Mouse (Mus musculus) gastrocnemius, postnatal 14 days (tissue): Measurements from ENCODE around the gene Ada. TPM values are rescaled to one million over a fixed set of nuclear protein-coding genes. Genes with fewer than 3 reads are reported as not detected.

ENCODE experiments used
- DNase-seq: peaks from one replicate; pipeline ENCODE4 v3.0.0; 2021; ENCODE audit warnings: mixed read lengths
- intact Hi-C: fragments of 180-260 bp; cut with DNase I; formaldehyde crosslinking; loops from one replicate; pipeline ENCODE4 v1.15.1; 2025; ENCODE audit warnings: low total_unique reads
- long read RNA-seq, 2 experiments: library from polyadenylated mRNA; stranded (forward); transcript quantifications; one replicate each; pipeline ENCODE4 v2.0.0; 2021
- total RNA-seq, 2 experiments: library from RNA; stranded (reverse); gene quantifications; 2 replicates each; pipeline ENCODE4 v1.2.3; 2021

Gene Ada
- 1 to 10 TPM in 1 of 2 experiments, under 1 TPM in 1; 0.91 to 1.5 TPM for total RNA-seq
- long read RNA-seq, experiment 1, result 0 reads
- long read RNA-seq, experiment 2, partial matches to known transcripts, result 0 of 2 reads
- long read RNA-seq, experiment 2, other reads (novel, unspliced or antisense), result 1 of 2 reads

- DNase-seq, result peak; percentile 73
- intact Hi-C loops, result no loop called here
Measured at GRCm38 (mm10) chr2:163749647-163750611, at the start of gene Ada. Ada (minus strand) TSS chr2:163750239.

- peak; percentile 73 for DNase-seq
- intact Hi-C loops, result no loop called here
Measured at GRCm38 (mm10) chr2:163798411-163798810, 48.4 kb upstream of the Ada start.

GRCm38 (mm10) chr2:163788484-163788883, 38.4 kb upstream of the Ada start:
- peak; percentile 66 for DNase-seq
- intact Hi-C loops, result loop anchor here (10.0 kb wide), 2 partner anchors 46 to 254 kb away; no protein-coding TSS in a partner anchor

DNA sequence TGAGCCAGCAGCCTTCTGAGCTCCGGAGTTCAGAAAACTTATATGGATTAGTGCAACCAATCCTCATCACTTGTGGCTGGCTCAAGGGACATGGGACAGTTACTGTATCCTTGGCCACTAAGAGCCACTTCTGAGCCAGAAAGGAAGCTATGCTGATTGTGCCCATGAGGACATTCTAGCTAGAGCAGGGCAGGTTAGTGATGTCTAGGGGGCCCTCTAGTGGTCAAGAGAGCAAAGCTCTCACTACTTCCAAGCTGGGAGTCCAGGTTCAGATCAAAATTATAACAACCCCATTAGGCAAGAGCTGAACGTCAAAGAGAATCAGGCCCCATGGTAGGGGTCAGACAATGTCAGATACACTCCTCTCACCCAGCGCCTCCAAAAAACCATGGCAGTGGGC, 37.7 kb upstream of the Ada start:
- intact Hi-C loops, result loop anchor here (10.0 kb wide), 2 partner anchors 47 to 253 kb away; no protein-coding TSS in a partner anchor
- DNase-seq, result no peak

GRCm38 (mm10) chr2:163787086-163787485, 37.0 kb upstream of the Ada start:
- no peak for DNase-seq
- intact Hi-C loops, result loop anchor here (10.0 kb wide), 2 partner anchors 48 to 252 kb away; no protein-coding TSS in a partner anchor

DNA sequence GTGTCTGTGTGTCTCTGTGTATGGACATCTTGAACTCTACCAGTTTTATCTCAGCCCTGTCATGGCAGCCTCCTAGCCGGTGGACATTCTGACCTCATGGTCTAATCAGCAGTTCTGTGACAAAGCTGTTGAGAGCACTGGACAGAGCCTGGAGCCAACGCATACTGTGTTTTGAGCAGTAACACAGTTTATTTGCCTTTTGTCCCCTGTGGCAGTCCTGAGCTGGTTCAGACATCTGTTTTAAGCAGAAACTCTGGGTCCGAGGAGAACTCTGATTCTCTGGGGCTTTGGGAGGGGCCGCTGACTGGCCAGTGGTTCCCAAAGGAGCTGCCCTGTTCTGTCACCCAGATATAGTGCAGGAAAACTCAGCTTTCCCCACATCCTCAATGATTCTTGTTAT, 33.9 kb upstream of the Ada start:
- DNase-seq, result no peak
- intact Hi-C loops, result loop anchor here (10.0 kb wide), 2 partner anchors 51 to 249 kb away; no protein-coding TSS in a partner anchor

GRCm38 (mm10) chr2:163783368-163783767, 33.3 kb upstream of the Ada start:
- intact Hi-C loops, result loop anchor here (10.0 kb wide), 2 partner anchors 51 to 249 kb away; no protein-coding TSS in a partner anchor
- DNase-seq, result no peak

- intact Hi-C loops, result no loop called here
- no peak for DNase-seq
Measured at GRCm38 (mm10) chr2:163778896-163779295, 28.9 kb upstream of the Ada start.

- intact Hi-C loops, result no loop called here
- no peak for DNase-seq
Measured at GRCm38 (mm10) chr2:163777061-163777460, 27.0 kb upstream of the Ada start.

- intact Hi-C loops, result no loop called here
- DNase-seq, result no peak
Measured at GRCm38 (mm10) chr2:163776661-163777060, 26.6 kb upstream of the Ada start.

GRCm38 (mm10) chr2:163770731-163771130, 20.7 kb upstream of the Ada start:
- intact Hi-C loops, result no loop called here
- DNase-seq, result no peak

DNA sequence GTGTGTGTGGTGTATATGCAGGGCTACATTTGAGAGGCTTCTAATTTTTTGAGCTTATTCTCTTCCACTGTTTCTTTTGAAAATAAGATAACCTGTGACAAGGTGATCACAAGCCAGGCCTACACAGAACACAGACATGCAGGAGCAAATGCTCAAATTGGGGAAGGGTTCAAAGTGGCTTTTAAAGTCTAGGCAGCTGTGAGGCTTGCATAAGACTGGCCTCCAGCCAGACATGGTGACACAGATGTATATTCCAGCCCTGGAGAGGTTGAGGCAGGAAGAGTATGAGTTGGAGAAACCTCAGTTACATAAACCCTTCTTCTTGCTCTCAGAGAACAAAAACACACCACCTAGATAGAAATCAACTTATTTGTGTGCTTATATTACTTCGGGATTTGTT, 16.9 kb upstream of the Ada start:
- intact Hi-C loops, result no loop called here
- DNase-seq, result no peak

DNA sequence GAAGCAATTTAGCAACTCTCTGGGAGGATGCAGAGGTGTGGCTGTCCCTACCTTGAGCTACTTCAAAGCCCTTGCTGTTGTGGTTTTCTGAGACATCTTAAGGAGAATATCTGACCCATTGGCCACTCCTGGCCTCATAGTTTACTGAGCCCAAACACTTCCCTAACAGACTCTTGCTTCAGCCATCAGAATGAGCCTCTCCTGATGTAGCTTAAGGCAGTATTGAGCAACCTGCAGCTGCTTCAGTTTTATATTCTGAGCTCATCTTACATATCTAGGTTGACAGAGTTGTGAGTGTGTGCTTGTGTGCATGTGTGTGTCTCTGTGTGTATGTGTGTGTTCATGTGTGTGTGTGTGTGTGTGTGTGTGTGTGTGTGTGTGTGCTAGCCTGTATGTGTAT, 16.2 kb upstream of the Ada start:
- DNase-seq, result no peak
- intact Hi-C loops, result no loop called here

GRCm38 (mm10) chr2:163761402-163761801, 11.4 kb upstream of the Ada start:
- DNase-seq, result no peak

GRCm38 (mm10) chr2:163760589-163760988, 10.6 kb upstream of the Ada start:
- intact Hi-C loops, result no loop called here
- DNase-seq, result no peak

More at GRCm38 (mm10) chr2:163761402-163761801, 11.4 kb upstream of the Ada start:
- intact Hi-C loops, result no loop called here

DNA sequence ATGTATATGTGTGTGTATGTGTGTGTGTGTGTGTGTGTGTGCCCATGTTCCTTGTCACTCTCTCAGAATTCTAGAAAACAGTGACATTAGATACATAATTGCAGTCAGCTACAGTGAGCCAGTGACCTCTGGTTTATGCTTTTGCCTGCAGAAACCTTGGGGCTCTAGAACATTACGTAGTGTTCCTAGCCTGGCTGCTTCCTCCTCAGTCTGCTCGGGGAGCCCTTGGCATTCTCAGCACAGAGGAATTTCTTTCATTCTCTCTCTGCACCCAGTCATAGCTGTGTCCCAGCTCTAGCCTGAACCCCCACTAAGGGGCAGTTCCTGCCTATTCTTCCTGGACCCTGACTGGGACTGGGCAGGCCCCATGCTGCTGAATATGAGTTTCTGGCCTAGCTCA, 8.1 kb upstream of the Ada start:
- DNase-seq, result no peak
- intact Hi-C loops, result no loop called here

- intact Hi-C loops, result no loop called here
- DNase-seq, result peak; percentile 81
Measured at GRCm38 (mm10) chr2:163756723-163757122, 6.7 kb upstream of the Ada start.

DNA sequence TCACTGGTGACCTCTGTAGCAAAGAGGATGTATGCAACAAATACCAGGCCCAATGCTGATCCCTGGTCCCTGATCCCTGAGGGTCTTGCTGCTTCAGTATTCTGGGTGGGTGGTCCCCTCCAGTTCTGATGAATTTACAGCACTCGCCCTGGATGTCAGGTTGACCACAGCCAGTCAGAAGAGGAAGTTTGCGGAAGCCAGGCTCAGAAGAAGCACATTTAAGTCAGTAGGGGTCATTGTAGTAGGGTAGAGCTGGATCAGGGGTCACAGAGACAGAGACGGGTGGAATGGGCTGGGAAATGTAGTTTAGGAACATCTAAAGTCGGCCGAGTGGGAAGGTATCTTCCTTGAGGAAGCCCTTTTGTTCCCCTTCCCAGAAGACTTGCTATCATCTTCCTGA, 4.2 kb upstream of the Ada start:
- intact Hi-C loops, result no loop called here
- no peak for DNase-seq

GRCm38 (mm10) chr2:163744801-163745570, 5.1 kb downstream of the Ada start:
- DNase-seq, result no peak
- intact Hi-C loops, result no loop called here

DNA sequence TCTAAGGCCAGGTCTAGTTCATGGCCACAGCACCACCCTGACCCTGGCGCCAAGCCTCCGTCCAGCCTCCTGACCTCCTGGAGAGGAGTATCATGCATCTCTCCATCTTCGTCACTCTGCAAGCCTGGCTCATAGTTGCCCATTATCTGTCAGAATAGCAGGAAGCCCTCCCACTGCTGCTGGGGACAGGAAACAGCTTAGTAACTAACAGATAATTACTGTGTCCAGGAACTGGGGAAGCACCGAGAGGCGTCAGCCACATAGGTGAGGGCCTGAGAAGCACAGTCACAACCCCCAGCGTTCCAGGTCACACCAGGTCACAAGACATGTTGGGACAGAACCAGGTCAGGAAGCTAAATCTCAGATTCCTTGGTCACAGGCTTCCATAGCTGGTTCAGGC, 6.7 kb downstream of the Ada start:
- intact Hi-C loops, result no loop called here
- no peak for DNase-seq
